Mouse (Mus musculus): Measurements from ENCODE around the gene Slc2a12.

DNA sequence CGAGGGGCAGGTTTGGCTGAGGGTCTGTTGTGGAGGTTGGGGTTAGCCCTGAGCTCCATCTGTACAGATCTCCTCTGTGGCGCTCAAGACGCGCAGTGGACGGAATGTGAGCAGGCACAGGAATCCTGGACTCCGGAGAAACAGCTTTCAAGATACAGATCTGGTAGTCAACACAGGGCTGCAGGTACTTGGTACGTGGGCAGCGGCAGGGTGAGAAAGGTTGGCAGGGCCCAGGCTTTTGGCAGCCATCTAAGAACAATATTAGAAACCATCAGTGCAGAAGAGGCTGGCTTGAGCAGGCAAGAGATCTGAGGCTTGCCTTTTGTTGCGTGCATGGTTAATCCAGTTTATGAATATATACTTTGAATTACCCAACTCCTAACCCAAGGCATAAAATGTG is 51.4 kb downstream of the Slc2a12 start:
- TF ChIP-seq POLR2A (IDR thresholded peaks at IDR 0.05; ENCODE audit: low read depth, low read length): no peak
- TF ChIP-seq CTCF (IDR thresholded peaks at IDR 0.05; ENCODE audit: extremely low read depth, insufficient read depth, insufficient read length, insufficient replicate concordance): no peak

Data from spleen, adult 2 months (tissue).